Mouse (Mus musculus) retina, adult 2 months (tissue): ENCODE data around the gene Cks2.
"Not testable (repeated sequence)": the region's sequence is repeated elsewhere in the genome, so short reads cannot be mapped to it uniquely, and the experiment has no call there.

Source experiments
- DNase-seq: peaks from one replicate; pipeline ENCODE4 v3.0.0-alpha.2; 2012; ENCODE audit warnings: low read depth, low spot score

Cks2 gene

DNA sequence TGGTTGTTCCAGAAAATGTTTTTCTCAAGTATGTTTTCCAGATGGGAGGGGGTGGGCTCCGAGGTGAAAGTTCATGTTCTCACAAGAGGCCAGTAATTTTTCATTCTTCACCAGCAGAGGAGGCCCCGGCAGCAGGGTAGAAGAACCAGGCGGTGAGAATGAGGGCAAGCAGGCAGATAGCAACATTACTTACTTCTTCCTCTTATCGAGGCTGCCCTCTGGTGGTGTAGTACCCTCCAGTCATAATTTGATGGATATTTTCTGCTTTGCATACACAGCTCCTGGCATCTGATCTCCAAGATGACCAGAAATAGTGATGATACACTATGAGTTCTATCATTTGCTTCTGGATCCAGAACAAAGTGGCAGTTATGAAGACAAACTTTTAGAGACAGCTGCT is 6.1 kb upstream of the Cks2 start:
- DNase-seq = no peak

DNA sequence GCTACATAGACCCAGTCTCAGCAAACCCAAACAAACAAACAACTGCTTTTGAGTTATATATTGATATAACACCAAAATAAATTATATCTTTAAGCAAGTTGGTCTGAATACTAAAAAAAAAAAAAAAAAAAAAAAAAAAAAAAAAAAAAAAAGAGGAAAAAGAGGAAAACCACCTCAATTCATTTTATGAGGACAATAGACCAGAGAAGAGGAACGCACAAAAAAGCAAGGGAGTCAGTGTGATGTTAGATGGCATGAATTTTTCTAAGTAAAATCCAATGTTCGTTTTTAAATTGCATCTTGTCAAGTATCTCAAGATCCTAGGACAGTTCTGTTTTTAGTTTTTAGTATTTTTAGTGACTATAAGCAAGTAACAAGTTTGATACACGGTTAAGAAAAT is 3.6 kb upstream of the Cks2 start:
- DNase-seq = no peak

DNA sequence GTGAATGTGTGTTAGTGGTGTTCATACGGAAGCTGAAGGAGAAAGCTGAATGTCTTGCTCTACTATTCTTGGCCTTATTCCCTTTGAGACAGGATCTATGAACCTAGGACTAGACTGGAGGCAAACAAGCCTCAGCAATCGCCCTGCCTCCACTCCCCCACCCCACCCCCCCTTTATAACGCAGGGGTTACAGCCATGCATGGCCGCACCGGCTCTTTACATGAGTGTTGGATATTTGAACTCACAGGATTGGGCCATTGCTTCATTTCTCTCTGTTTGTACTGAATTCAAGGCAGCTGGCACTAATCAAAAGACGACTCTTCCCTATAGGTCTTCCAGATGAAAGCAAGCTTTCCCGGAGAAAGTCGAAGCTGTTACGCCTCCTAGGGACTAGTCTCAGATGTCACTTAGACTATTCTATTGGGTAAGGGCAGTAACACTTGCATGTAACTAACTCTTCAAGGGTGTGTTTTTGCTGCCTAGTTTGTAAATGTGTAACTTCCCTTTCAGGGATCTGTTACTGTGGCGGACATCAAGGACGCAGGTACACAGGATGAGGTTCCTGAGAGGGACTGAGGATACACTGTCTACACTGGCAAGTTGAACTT is 2.8 kb upstream of the Cks2 start:
- DNase-seq = no peak

DNA sequence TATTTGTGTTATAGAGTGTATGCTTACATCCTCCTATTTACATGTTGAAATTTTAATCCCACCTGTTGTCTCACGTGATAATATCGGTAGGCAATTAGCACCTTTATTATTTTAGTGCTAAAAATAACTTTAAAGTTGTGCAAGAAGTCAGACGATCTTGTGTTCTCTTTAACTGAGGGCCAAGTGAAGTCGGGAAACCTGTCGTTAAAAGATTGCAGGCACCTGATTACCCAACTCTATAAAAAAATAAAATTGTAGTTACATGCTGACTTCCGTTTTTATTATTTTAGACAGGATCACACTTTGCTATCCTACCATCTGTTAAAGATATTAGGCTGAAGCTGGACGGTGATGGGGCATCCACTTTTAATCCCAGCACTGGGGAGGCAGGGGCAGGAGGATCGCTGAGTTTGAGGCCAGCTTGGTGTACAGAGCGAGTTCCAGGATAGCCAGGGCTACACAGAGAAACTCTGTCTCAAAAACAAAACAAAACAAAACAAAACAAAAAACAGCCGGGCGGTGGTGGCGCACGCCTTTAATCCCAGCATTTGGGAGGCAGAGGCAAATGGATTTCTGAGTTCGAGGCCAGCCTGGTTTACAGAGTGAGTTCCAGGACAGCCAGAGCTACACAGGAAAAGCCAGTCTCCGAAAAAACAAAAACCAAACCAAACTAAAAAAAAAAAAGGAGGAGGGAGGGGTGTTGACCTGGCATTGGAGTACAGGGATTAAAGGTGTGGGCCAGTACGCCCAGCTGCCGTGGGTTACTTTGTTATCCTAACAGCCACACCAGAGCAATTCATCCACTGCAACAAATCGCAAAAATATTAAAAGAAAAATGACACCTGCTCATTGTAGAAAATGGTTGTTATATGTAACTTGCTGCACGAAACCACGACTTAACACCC is 856 bp upstream of the Cks2 start:
- no peak for DNase-seq

DNA sequence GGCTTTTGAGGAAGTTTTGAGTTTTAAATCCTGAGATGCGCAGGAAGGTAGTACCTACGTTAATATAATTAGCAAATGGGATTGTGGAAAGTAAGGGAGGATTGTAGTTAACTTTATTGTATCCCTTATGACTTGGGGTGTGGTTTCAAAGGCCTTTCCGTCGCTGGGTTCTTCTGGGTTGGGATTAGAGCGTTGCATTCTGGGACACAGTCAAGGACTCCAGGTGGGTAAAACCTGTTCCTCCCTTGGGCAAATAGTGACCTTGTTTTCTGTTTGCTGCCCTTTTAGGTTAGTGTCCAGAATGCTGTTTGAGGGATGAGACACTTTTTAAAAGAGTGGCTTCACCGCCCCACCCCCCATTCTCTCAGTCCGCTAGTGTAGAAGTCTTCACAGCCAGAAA is 840 bp downstream of the Cks2 start:
- no peak for DNase-seq

DNA sequence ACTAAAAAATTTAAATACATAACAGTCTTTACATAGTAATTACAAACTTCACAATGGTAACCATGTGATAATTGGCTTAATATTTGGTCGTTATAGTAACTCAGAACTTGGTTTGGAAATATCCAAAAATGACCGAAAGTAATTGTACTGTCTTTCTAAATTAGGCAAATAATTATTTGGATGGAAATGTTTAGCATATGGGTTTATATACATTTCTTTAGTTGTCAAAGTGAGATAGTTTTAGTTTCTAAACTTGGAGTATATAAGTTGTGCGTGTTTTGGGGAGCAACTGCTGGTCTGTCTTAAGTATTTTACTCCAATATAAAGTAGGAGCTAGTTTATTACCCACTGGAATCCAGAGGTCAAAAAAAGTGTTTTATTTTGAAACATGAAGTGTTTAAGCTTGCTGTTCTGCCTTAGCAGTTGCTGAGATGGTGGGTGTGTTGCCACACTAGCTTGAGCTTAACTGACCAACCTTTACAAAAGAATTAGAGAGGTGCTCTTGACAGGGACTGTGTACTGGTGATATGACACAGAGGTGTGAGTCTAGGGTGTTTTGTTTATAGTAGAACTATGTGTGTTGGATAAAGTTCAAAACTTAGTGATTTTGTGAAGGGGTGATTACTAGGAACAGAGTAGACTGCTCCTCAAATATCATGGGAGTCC is 1.5 kb downstream of the Cks2 start:
- no peak for DNase-seq

DNA sequence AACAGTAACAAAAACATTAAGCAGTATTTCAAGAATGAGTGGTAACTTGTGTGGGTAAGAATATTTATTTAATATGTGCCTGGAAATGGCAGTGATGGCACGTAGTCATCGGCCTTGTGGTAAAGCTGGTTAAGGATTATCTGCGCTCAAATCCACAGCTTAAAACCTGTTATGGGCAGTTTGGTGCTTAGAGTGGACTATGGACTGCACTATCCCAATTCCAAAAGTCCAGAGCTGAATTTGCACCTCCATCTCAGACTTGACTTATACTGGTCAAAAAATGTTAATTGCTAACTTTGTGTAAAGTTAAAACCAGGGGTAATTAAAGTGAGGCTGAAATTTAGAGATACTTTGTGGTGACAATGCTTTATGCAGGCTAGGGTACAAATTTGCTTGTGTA is 2.7 kb downstream of the Cks2 start:
- DNase-seq = no peak

DNA sequence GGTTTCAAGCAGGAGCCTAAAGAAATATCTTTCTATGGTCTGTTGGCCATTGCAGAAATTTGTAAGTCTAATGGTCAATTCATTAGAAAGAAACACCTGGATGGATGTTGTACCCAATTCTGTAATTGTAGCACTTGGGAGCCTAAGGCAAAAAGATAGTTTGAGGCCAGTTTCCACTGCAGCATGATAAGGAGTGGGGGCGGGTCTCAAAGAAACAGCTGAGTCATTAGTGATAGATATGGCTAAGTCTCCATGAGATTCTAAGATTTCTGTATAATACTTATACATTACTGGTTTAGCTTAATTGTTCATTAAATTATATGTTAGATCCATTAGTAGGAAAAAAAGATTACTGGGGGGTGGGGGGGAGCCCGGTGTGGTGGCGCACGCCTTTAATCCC is 3.2 kb downstream of the Cks2 start:
- no peak for DNase-seq

DNA sequence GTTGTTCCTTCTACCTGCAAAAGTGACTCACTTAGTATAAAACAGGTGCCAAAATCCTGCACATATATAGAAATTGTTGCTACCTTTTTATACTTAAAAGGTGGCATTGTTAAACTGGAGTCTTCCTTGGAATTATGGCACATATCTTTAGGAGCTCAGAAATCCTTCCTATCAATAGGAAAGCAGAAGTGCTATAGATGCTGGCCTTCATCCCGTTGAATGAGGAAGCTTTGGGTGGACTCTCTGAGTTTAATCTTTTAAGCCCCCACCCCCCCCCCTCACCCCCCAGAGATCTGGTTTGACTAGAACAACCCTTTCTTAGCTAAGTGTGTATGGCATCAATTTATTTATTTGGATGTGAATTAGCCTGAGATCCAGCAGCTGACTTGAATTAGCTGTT is 4.7 kb downstream of the Cks2 start:
- DNase-seq = no peak

DNA sequence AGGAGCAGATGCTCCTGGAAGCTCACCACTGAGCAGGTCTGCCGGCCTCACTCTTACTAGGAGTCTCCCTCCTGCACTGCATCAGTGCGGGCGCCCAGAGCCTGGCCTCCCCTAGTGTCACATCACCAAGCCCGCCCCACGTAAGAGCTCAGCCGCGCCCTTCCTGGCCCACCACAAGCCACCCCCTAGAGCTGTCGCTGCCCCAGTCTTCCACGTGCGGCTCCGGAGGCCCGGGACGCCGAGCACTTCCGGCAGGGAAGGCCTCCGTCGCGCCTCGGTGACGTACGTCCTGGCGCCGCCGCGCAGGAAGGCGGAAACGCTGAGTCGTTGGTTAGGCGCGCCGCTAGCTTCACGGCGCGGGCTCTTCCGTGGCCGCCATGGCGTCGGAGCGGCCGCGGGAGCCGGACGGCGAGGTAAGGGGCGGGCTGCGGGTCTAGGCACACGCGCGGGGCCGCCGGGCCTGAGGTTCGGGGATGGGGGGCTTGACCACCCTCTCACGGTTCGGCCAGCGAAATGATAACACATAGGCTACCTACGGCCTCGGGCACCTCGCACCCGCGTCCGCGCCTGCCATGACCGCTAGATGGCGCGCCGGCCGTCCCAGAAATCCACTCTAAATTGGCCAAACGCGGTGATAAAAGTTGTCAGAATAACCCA is 6.5 kb downstream of the Cks2 start, which contains the start of gene Secisbp2:
TSS of gene Secisbp2 (plus strand) at position 290 of the 657 bp plus-strand sequence.
- DNase-seq = peak; percentile 83

DNA sequence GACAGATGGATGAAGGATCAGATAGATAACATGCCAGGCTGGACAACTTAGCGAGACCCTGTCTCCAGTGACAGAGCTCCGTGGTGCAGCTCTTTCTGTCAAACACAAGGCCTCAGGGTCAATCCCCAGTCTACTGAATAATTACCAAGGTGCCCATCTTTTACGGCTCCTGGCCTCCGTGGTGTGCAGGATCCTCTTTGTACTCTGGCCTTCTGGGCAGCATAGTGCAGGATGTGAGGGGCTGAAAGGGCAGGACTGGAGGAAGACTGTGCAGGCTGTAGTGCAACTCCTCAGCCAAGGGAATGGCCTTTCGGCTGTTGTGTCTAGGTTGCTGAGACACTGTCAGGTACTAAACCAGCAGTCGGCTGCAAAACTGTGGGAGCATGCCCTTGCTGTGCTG is 8.1 kb downstream of the Cks2 start:
- DNase-seq = no peak

DNA sequence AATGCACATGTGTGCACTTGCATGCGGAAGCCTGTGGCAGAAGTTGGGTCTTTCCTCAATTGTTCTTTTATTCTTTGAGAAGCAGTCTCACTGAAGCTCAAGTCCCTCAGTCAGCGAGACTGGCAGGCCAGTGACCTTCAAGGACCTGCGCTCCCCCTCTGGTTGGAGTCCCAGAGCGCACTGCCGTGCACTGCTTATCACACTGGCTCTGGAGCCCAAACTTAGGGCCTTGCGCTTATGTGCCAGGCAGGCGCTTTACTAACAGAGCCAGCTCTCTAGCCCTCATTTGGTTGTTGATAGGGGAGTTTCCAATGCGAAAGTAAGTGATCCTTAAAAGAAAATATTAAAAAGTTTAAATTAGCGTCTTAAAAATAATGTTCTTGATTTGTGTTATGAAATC is 8.9 kb downstream of the Cks2 start:
- DNase-seq = no peak

DNA sequence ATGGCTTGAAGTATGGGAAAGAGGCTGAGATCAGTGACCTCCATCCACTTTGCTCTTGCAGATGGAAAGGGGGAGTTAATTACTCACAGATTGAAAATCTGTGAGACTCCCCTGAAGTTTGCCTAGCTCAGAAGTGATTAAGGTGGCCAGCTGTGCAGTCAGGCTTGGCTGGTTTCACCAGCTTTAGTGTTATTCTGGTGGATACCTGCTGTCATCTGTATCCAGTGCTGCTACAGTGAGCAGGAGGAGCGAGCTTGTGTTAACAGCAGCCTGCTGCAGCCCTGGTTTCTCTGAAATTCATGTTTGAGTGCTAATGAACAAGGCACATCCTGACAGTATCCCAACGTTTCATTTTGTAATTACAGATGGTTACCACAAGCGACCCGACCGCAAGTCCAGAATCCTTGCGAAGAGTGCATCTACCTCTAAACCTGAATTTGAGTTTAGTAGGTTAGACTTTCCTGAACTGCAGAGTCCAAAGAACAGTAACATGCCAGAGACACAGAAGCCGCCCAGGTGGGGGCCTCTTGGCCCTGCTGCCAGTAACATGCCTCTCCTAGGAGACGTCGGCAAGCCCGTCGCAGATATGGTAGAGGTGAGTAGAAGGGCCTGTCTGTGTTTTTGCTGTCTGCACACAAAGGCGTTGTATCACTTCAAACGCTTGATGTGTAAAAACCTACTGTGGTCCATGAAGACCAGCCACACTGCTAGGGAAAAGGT is 11.6 kb downstream of the Cks2 start:
- no peak for DNase-seq

DNA sequence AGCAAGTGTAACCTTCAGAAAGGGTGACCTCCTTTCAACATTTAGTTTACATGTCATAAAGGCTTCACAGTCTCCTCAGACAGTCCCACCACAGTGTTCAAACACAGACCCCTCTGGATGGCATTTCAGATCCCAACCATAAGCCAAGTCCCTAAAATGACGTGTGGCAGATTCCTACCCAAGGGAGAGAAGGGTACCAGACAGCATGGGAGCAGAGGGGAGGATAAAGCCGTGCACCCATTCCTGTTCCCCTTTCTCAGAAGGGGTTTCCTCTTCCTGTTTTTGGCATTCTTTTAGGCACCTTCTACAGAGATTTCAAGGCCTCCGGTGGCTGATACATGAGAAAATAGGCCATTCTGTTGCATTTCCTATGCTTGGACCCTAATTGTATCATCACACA is 13.1 kb downstream of the Cks2 start:
- DNase-seq = no peak

DNA sequence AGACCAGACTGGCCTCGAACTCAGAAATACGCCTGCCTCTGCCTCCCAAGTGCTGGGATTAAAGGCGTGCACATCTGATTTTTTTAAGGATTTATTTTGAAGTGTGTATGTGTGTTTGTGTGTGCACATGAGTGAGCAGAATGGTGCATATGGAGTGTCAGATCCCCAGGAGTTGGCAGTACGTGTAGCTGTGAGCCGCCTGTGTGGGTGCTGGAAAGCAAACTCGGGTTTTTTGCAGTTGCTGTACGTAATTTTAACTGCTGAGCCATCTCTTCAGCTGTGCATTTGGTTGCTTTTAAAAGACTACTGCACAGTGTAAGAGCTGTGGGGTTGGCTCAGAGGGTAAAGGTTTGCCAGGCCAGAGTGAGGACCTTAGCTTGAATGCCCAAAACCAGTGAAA is 14.5 kb downstream of the Cks2 start:
- no peak for DNase-seq

DNA sequence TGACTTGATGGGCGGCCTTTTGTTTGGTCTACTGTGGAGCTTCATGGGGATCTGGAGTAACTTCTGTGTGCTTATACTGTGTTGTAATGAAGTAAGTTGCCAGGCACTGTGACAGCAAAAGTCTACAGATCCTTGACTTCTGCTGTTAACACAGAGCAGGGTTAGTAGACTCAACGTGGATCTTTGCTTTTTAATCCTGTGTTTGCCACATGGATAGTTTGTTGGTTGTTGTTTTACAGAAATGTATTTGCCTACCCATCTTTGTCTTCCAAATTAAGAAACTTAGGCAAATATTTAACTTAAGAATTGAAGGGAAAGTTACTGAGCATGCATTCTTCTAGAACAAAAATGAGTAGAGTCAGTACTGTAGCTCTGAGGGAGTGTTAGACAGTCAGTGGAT is 18.5 kb downstream of the Cks2 start:
- DNase-seq = no peak

DNA sequence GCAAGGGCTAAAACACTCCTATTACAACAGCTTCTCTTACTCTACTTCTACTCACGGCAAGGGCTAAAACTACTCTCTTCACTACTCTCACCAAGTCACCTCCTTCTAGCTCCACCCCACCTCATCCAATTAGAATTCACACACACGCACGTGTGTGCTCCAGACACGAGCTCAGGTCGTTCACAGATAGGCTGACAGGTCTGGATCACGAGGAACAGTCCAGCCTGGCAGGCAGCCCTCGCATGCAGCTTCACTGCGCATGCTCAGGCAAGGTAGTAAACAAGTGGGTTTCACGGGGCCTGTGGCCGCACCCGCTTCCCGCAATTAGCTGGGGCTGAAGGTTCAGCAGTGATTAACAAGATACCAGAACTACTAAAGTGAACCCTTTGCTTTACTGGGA is 23.2 kb downstream of the Cks2 start:
- DNase-seq = not testable (repeated sequence)

DNA sequence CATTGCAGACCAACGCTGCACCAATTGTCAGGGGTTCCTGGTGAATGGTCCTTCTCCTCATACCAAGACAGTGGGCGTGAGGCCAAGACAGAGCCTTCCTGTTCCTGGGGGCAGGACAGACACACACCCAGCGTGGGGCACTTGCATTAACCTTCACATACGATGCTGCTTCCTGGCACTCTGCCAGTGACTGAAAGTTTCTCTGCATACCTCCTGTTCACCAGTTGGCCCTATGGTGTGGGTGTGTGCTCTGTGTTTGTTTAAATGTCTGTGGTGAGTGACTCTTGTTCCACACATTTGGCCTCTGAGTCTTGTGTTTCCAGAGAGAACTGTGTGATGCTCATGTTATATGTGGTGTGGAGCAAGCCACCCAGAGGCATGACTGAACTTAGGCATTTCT is 31.6 kb downstream of the Cks2 start:
- no peak for DNase-seq

DNA sequence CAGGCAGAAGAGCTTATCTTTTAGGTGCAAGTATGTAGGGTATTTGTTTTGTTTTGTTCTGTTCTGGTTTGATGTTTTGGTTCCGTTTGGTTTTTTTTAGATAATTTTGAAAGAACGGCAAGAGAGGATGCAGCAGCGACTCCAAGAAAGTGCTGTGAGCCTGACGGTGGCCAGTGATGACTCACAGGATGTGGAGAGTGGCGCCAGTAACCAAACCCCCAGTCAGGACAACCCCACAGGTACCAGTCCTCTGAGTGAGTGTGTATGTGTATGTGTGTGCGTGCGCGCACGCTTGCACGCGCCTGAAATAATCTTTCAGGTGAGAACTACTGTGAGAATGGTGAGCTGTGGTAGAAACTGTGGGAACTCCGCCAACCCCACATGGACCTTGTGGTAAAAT is 32.0 kb downstream of the Cks2 start:
- no peak for DNase-seq

DNA sequence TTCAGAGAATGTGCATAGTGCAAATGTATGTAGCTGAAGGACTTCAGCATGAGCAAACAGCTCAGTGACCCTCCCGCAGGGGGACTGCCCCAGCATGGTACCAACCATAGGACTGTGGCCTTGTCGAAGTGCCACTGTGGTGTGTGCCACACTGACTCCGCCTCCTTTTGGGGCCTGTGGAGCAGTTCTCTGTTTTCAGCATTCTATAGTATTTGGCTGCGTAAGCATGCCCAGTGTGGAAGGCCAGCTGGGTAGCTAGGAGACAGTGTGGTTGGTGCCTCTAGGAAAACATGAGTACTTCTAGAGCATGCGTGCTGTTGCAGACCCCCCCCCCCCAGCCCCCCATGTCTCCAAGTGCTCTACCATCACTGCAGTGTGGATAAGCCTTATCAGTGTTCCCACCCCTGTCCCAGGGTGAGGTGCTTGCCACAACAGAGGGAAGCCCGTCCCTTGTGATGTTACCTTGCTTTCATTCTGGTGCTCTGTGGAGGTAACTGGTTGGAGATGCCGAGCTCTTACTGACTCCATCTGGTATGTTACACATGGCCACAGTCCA is 32.7 kb downstream of the Cks2 start:
- no peak for DNase-seq

DNA sequence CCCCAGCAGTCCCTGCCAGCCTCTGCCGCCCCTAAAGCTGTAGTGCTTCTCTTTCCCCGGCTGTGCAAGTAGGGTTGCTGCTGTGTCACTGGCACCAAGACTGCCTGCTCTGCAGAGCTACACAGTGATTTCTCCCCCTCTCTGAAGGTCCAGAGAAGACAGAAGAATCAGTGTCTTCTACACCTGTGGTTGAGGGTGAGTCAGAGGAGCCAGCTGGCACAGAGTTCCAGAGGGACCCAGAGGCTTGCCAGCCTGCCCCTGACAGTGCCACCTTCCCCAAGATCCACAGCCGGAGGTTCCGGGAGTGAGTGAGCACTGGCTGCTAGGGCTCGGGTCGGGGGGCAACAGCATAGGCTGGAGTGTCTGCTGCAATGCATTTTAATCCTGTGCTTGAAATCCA is 33.7 kb downstream of the Cks2 start:
- no peak for DNase-seq
